Mouse (Mus musculus) hindbrain, embryonic 12.5 days (tissue): Measurements from ENCODE around the gene Nrp1. TPM values are rescaled to one million over a fixed set of nuclear protein-coding genes. Genes with fewer than 3 reads are reported as not detected.

Source experiments
- ATAC-seq: fragments of 200-750 bp; cut with Nextera tagmentation; 2 replicates; pipeline ENCODE4 v1.8.0; 2017; ENCODE audit warnings: moderate TSS enrichment; ENCODE audit not compliant: low FRiP score
- H3K27ac ChIP-seq: fragments of 300-500 bp; sonication (generic); 2 replicates; pipeline ENCODE4 v1.5.1; 2016; ENCODE audit warnings: mild to moderate bottlenecking
- H3K27me3 ChIP-seq: fragments of 300-500 bp; sonication (generic); 2 replicates; pipeline ENCODE4 v1.6.1; 2016; ENCODE audit warnings: mild to moderate bottlenecking
- H3K36me3 ChIP-seq: fragments of 300-500 bp; sonication (generic); 2 replicates; pipeline ENCODE4 v1.6.1; 2016; ENCODE audit warnings: mild to moderate bottlenecking
- H3K4me1 ChIP-seq: fragments of 300-500 bp; sonication (generic); 2 replicates; pipeline ENCODE4 v1.6.1; 2016
- H3K4me2 ChIP-seq: fragments of 300-500 bp; sonication (generic); replicated peaks from 2 replicates; pipeline ENCODE4 v1.6.1; 2016; ENCODE audit warnings: mild to moderate bottlenecking
- H3K4me3 ChIP-seq: fragments of 300-500 bp; sonication (generic); 2 replicates; pipeline ENCODE4 v1.5.1; 2016; ENCODE audit warnings: mild to moderate bottlenecking
- H3K9ac ChIP-seq: fragments of 300-500 bp; sonication (generic); 2 replicates; pipeline ENCODE4 v1.6.1; 2016; ENCODE audit warnings: mild to moderate bottlenecking, moderate library complexity
- H3K9me3 ChIP-seq: fragments of 300-500 bp; sonication (generic); replicated peaks from 2 replicates; pipeline ENCODE4 v1.6.1; 2016; ENCODE audit warnings: mild to moderate bottlenecking
- WGBS: fragments of 180-500 bp; shearing (Covaris S2); methylation state at CpG from one replicate; pipeline ENCODE4 v1.1.7; 2016; 5-methylcytosine and 5-hydroxymethylcytosine counted together
- polyA plus RNA-seq: library from polyadenylated mRNA; unstranded; fragments of >200 nt; fragmentation: Nextera tagmentation; extraction: Ambion mirVana; gene quantifications from 2 replicates; pipeline ENCODE4 v1.2.1, GENCODE M21; 2016

The Nrp1 gene
- polyA plus RNA-seq, 1 experiment from 2014 or later: 48.5 TPM

GRCm38 (mm10) chr8:128476206-128476605, 117.8 kb downstream of the Nrp1 start:
- Histone ChIP-seq H3K27ac (no peak overlapping the region), H3K36me3 (peaks cover 3% of the 10 kb centered on the region; the same call in 1 of the 2 replicates), H3K9me3 (no peaks in the 10 kb centered on the region), H3K4me2 (no peak overlapping the region), H3K4me1 (no peaks in the 10 kb centered on the region), H3K4me3 (no peak overlapping the region), H3K9ac (no peak overlapping the region), H3K27me3 (no peaks in the 10 kb centered on the region)
- WGBS: 77% methylated on average over 1 of the region's 1 CpGs
- no peak for ATAC-seq

GRCm38 (mm10) chr8:128478017-128478416, 119.6 kb downstream of the Nrp1 start:
- Histone ChIP-seq H3K27ac (no peak overlapping the region), H3K9ac (no peak overlapping the region), H3K4me2 (no peak overlapping the region), H3K4me3 (no peak overlapping the region), H3K4me1 (no peaks in the 10 kb centered on the region), H3K36me3 (peaks cover 3% of the 10 kb centered on the region; the same call in 1 of the 2 replicates), H3K9me3 (no peaks in the 10 kb centered on the region), H3K27me3 (no peaks in the 10 kb centered on the region)
- WGBS: 80% methylated on average over 4 of the region's 4 CpGs
- no peak for ATAC-seq

- WGBS: 71% methylated on average over 5 of the region's 5 CpGs
- no peaks in the 10 kb centered on the region for H3K27me3 ChIP-seq
- no peak overlapping the region for H3K4me2 ChIP-seq
- 0 out of 2 replicates have a peak, but pooled peaks cover 3% of the 10 kb centered on the region for H3K36me3 ChIP-seq
- no peak overlapping the region for H3K4me3 ChIP-seq
- H3K27ac ChIP-seq: no peak overlapping the region
- no peak overlapping the region for H3K9ac ChIP-seq
- H3K9me3 ChIP-seq: no peaks in the 10 kb centered on the region
- no peaks in the 10 kb centered on the region for H3K4me1 ChIP-seq
- ATAC-seq: no peak
These were observed 121.1 kb downstream of the Nrp1 start for GRCm38 (mm10) chr8:128479309-128480013.

GRCm38 (mm10) chr8:128480896-128481665, 122.7 kb downstream of the Nrp1 start:
- Histone ChIP-seq H3K36me3 (0 out of 2 replicates have a peak, but pooled peaks cover 3% of the 10 kb centered on the region), H3K4me2 (no peak overlapping the region), H3K9ac (no peak overlapping the region), H3K9me3 (no peaks in the 10 kb centered on the region), H3K4me3 (no peak overlapping the region), H3K27me3 (no peaks in the 10 kb centered on the region), H3K4me1 (no peaks in the 10 kb centered on the region), H3K27ac (no peak overlapping the region)
- WGBS: 85% methylated on average over 8 of the region's 8 CpGs
- no peak for ATAC-seq

- WGBS: 72% methylated on average over 3 of the region's 3 CpGs
- no peaks in the 10 kb centered on the region for H3K27me3 ChIP-seq
- no peak for ATAC-seq
- peaks cover 10% of the 10 kb centered on the region for H3K4me1 ChIP-seq
- no peaks in the 10 kb centered on the region for H3K9me3 ChIP-seq
- no peak overlapping the region for H3K9ac ChIP-seq
- no peak overlapping the region for H3K27ac ChIP-seq
- H3K36me3 ChIP-seq: no peaks in the 10 kb centered on the region
- no peak overlapping the region for H3K4me2 ChIP-seq
- H3K4me3 ChIP-seq: no peak overlapping the region
These were observed 124.9 kb downstream of the Nrp1 start for GRCm38 (mm10) chr8:128483344-128483743.

GRCm38 (mm10) chr8:128484720-128485124, 126.3 kb downstream of the Nrp1 start:
- H3K9ac ChIP-seq: no peak overlapping the region
- H3K4me2 ChIP-seq: no peak overlapping the region
- no peak overlapping the region for H3K4me3 ChIP-seq
- no peaks in the 10 kb centered on the region for H3K27me3 ChIP-seq
- H3K9me3 ChIP-seq: no peaks in the 10 kb centered on the region
- peaks cover 11% of the 10 kb centered on the region for H3K4me1 ChIP-seq
- H3K36me3 ChIP-seq: no peaks in the 10 kb centered on the region
- no peak for ATAC-seq
- 84% methylated on average over 1 of the region's 1 CpGs for WGBS
- H3K27ac ChIP-seq: no peak overlapping the region

- Histone ChIP-seq H3K36me3 (no peaks in the 10 kb centered on the region), H3K9ac (no peak overlapping the region), H3K27me3 (no peaks in the 10 kb centered on the region), H3K4me3 (no peak overlapping the region), H3K4me2 (no peak overlapping the region), H3K4me1 (peaks cover 11% of the 10 kb centered on the region), H3K9me3 (no peaks in the 10 kb centered on the region), H3K27ac (no peak overlapping the region)
- 91% methylated on average over 2 of the region's 2 CpGs for WGBS
- ATAC-seq: no peak
These were observed 127.6 kb downstream of the Nrp1 start for GRCm38 (mm10) chr8:128486043-128486442.

- no peak for ATAC-seq
- 16% methylated on average over 10 of the region's 10 CpGs for WGBS
These were observed 129.8 kb downstream of the Nrp1 start for GRCm38 (mm10) chr8:128487966-128488931.

GRCm38 (mm10) chr8:128489351-128489750, 130.9 kb downstream of the Nrp1 start:
- 89% methylated on average over 1 of the region's 1 CpGs for WGBS
- Histone ChIP-seq H3K4me2 (no peak overlapping the region), H3K4me3 (no peak overlapping the region), H3K4me1 (peaks cover 11% of the 10 kb centered on the region), H3K27me3 (no peaks in the 10 kb centered on the region), H3K9ac (no peak overlapping the region), H3K36me3 (no peaks in the 10 kb centered on the region), H3K9me3 (no peaks in the 10 kb centered on the region), H3K27ac (no peak overlapping the region)
- no peak; the same call in 1 of the 2 replicates for ATAC-seq

More at GRCm38 (mm10) chr8:128487966-128488931, 129.8 kb downstream of the Nrp1 start:
- peaks cover 11% of the 10 kb centered on the region for H3K4me1 ChIP-seq
- no peaks in the 10 kb centered on the region for H3K9me3 ChIP-seq
- H3K36me3 ChIP-seq: no peaks in the 10 kb centered on the region
- H3K4me3 ChIP-seq: no peak overlapping the region
- H3K4me2 ChIP-seq: no peak overlapping the region
- no peak overlapping the region for H3K9ac ChIP-seq
- no peak overlapping the region for H3K27ac ChIP-seq
- H3K27me3 ChIP-seq: no peaks in the 10 kb centered on the region

GRCm38 (mm10) chr8:128491126-128492067, 133.0 kb downstream of the Nrp1 start:
- Histone ChIP-seq H3K36me3 (no peaks in the 10 kb centered on the region), H3K4me1 (peaks cover 11% of the 10 kb centered on the region), H3K9ac (no peak overlapping the region), H3K27ac (no peak overlapping the region), H3K9me3 (no peaks in the 10 kb centered on the region), H3K27me3 (no peaks in the 10 kb centered on the region), H3K4me3 (no peak overlapping the region), H3K4me2 (no peak overlapping the region)
- ATAC-seq: peak; percentile 87
- 56% methylated on average over 5 of the region's 5 CpGs for WGBS

- Histone ChIP-seq H3K4me1 (no peaks in the 10 kb centered on the region), H3K9ac (no peak overlapping the region), H3K27me3 (no peaks in the 10 kb centered on the region), H3K36me3 (no peaks in the 10 kb centered on the region), H3K27ac (no peak overlapping the region), H3K4me2 (no peak overlapping the region), H3K9me3 (no peaks in the 10 kb centered on the region), H3K4me3 (no peak overlapping the region)
- 90% methylated on average over 3 of the region's 3 CpGs for WGBS
- ATAC-seq: no peak
These were observed 135.4 kb downstream of the Nrp1 start for GRCm38 (mm10) chr8:128493801-128494200.
